Mouse (Mus musculus): ENCODE measurements around the gene Serpinb2.

- TF ChIP-seq CTCF (IDR thresholded peaks at IDR 0.05; ENCODE audit: extremely low read depth, insufficient read depth, insufficient read length, insufficient replicate concordance) (no peak), POLR2A (IDR thresholded peaks at IDR 0.05; ENCODE audit: low read depth, low read length) (no peak)
These were observed 70.0 kb downstream of the Serpinb2 start for GRCm38 (mm10) chr1:107581220-107581619.
